Comparison of ENCODE assay signal across 18 mouse cellular contexts in genomic region chr4:84331995-84332394, GRCm38 (mm10).
DNase-seq lines count a peak whose midpoint lies in the region; ATAC-seq lines count a peak whose summit lies in the region.
"Had no signal": no experiment of that assay in that cellular context is flagged by ENCODE, and none has a peak within 500 bp of the region (broad histone marks: within the 10 kb centered on the region; RNA-seq: fewer than 3 reads in every experiment).

No protein-coding gene starts in this region.

- no peak overlapping the region for H3K4me3 ChIP-seq in midbrain, embryonic 14.5 days (replicated peaks; ENCODE audit: low read depth, low read length)
- H3K4me3 ChIP-seq in midbrain, embryonic 10.5 days = no peak overlapping the region
- H3K4me3 ChIP-seq in midbrain, embryonic 15.5 days = no peak overlapping the region
- H3K4me3 ChIP-seq: embryonic facial prominence, embryonic 12.5 days; forebrain, embryonic 15.5 days; heart, embryonic 10.5 days; heart, embryonic 15.5 days; hindbrain, embryonic 13.5 days had no signal

- H3K27ac ChIP-seq in midbrain, embryonic 14.5 days (replicated peaks; ENCODE audit: low read depth, low read length) = no peak overlapping the region
- H3K27ac ChIP-seq in midbrain, embryonic 10.5 days (replicated peaks) = no peak overlapping the region
- H3K27ac ChIP-seq in midbrain, embryonic 15.5 days = no peak overlapping the region
- H3K27ac ChIP-seq: embryonic facial prominence, embryonic 12.5 days; forebrain, embryonic 15.5 days; heart, embryonic 10.5 days; heart, embryonic 15.5 days; hindbrain, embryonic 13.5 days had no signal

- no peaks in the 10 kb centered on the region for H3K36me3 ChIP-seq in midbrain, embryonic 14.5 days (ENCODE audit: control insufficient read depth, insufficient read depth, low read length)
- H3K36me3 ChIP-seq in midbrain, embryonic 10.5 days = no peaks in the 10 kb centered on the region
- H3K36me3 ChIP-seq in midbrain, embryonic 15.5 days (replicated peaks) = no peaks in the 10 kb centered on the region
- H3K36me3 ChIP-seq: embryonic facial prominence, embryonic 12.5 days; forebrain, embryonic 15.5 days; heart, embryonic 10.5 days; heart, embryonic 15.5 days; hindbrain, embryonic 13.5 days had no signal

- no peaks in the 10 kb centered on the region for H3K4me1 ChIP-seq in midbrain, embryonic 14.5 days (ENCODE audit: control insufficient read depth, insufficient read depth, low read length)
- H3K4me1 ChIP-seq in midbrain, embryonic 10.5 days = peaks cover 4% of the 10 kb centered on the region; the same call in 1 of the 2 replicates
- H3K4me1 ChIP-seq in midbrain, embryonic 15.5 days = no peaks in the 10 kb centered on the region; the same call in 1 of the 2 replicates
- H3K4me1 ChIP-seq: forebrain, embryonic 15.5 days; heart, embryonic 10.5 days had no signal

- peak; percentile 50; the same call in 1 of the 2 replicates for ATAC-seq in midbrain, embryonic 14.5 days (ENCODE audit: low FRiP score, low TSS enrichment)
- peak; percentile 65; the same call in 1 of the 2 replicates for ATAC-seq in midbrain, embryonic 15.5 days (replicated peaks)
- ATAC-seq: forebrain, embryonic 15.5 days had no signal

- no peak overlapping the region for H3K4me2 ChIP-seq in midbrain, embryonic 14.5 days (ENCODE audit: low read length)
- H3K4me2 ChIP-seq in midbrain, embryonic 15.5 days = no peak overlapping the region
- H3K4me2 ChIP-seq: embryonic facial prominence, embryonic 12.5 days; forebrain, embryonic 15.5 days; heart, embryonic 15.5 days; hindbrain, embryonic 13.5 days had no signal

- H3K9me3 ChIP-seq in midbrain, embryonic 14.5 days (ENCODE audit: control insufficient read depth, low read length) = no peaks in the 10 kb centered on the region
- no peaks in the 10 kb centered on the region for H3K9me3 ChIP-seq in midbrain, embryonic 10.5 days (replicated peaks)
- H3K9me3 ChIP-seq in midbrain, embryonic 15.5 days = no peaks in the 10 kb centered on the region
- H3K9me3 ChIP-seq: embryonic facial prominence, embryonic 12.5 days; forebrain, embryonic 15.5 days; heart, embryonic 10.5 days; heart, embryonic 15.5 days; hindbrain, embryonic 13.5 days had no signal

- H3K9ac ChIP-seq in midbrain, embryonic 14.5 days (replicated peaks; ENCODE audit: low read length) = no peak overlapping the region
- H3K9ac ChIP-seq in midbrain, embryonic 15.5 days = no peak overlapping the region
- H3K9ac ChIP-seq: embryonic facial prominence, embryonic 12.5 days; forebrain, embryonic 15.5 days; heart, embryonic 15.5 days; hindbrain, embryonic 13.5 days had no signal

- 31% methylated on average over 9 of the region's 9 CpGs for WGBS in midbrain, embryonic 14.5 days
- 71% methylated on average over 9 of the region's 9 CpGs for WGBS in midbrain, embryonic 10.5 days
- WGBS in midbrain, embryonic 15.5 days = 36% methylated on average over 9 of the region's 9 CpGs

- peak; percentile 5 to 21 for DNase-seq in heart, adult 18-20 months
- DNase-seq in heart, adult 9 months (ENCODE audit: low spot score in 2 of 2) = no peak
- DNase-seq in layer of hippocampus, adult 11-12 months (ENCODE audit: low spot score) = peak; percentile 8
- no peak for DNase-seq in layer of hippocampus, adult 9-10 months (ENCODE audit: low spot score)
- peak; percentile 44 for DNase-seq in midbrain, embryonic 14.5 days
- no peak for DNase-seq in midbrain, embryonic 10.5 days (ENCODE audit: low spot score)
- DNase-seq in gastrocnemius, postnatal 25 days = no peak
- DNase-seq: adrenal gland, postnatal 10 days; cerebellum, adult 11-12 months; cerebellum, adult 9-10 months; cerebellum, postnatal 25 days; gastrocnemius, postnatal 10 days had no signal

- 0 out of 2 replicates have a peak, but pooled peaks cover 8% of the 10 kb centered on the region for H3K27me3 ChIP-seq in midbrain, embryonic 14.5 days (ENCODE audit: control insufficient read depth, insufficient read depth, low read length)
- peaks cover 2% of the 10 kb centered on the region; the same call in 1 of the 2 replicates for H3K27me3 ChIP-seq in midbrain, embryonic 10.5 days (ENCODE audit: low read depth, poor library complexity, severe bottlenecking)
- H3K27me3 ChIP-seq in midbrain, embryonic 15.5 days (replicated peaks) = peaks cover 3% of the 10 kb centered on the region; the same call in 1 of the 2 replicates
- H3K27me3 ChIP-seq: embryonic facial prominence, embryonic 12.5 days; forebrain, embryonic 15.5 days; heart, embryonic 15.5 days; hindbrain, embryonic 13.5 days had no signal

Comparison
In these comparisons a context has a peak if more than half of its experiments do, and no peak if none do; other contexts are left out.
1. DNase-seq: peak in heart, adult 18-20 months (2 of 2), layer of hippocampus, adult 11-12 months (single experiment) and midbrain, embryonic 14.5 days (single experiment); none in heart, adult 9 months (0 of 2), layer of hippocampus, adult 9-10 months (single experiment), midbrain, embryonic 10.5 days (single experiment) and gastrocnemius, postnatal 25 days (single experiment).